9 mouse cellular contexts compared by ENCODE assay signal in genomic region chr4:118272871-118273270, GRCm38 (mm10). TPM values are rescaled to one million over a fixed set of nuclear protein-coding genes. Genes with fewer than 3 reads are reported as not detected.
DNase-seq lines count a peak whose midpoint lies in the region; ATAC-seq and TF ChIP-seq lines count a peak whose summit lies in the region.
"Had no signal": no experiment of that assay in that cellular context is flagged by ENCODE, and none has a peak within 500 bp of the region (broad histone marks: within the 10 kb centered on the region; RNA-seq: fewer than 3 reads in every experiment).

No protein-coding gene starts in this region.

- no peak overlapping the region for H3K4me3 ChIP-seq in kidney, embryonic 15.5 days (replicated peaks)
- peak overlapping the region; percentile 64 for H3K4me3 ChIP-seq in E14TG2a.4 (replicated peaks; ENCODE audit: low read length)
- peak overlapping the region; percentile 4; the same call in 1 of the 2 replicates for H3K4me3 ChIP-seq in ES-Bruce4 (ENCODE audit: low read depth, low read length)
- H3K4me3 ChIP-seq in limb, embryonic 12.5 days (replicated peaks) = no peak overlapping the region
- H3K4me3 ChIP-seq: gastrocnemius, adult 2 months had no signal

- H3K36me3 ChIP-seq in kidney, embryonic 15.5 days = peaks cover 54% of the 10 kb centered on the region
- H3K36me3 ChIP-seq in E14TG2a.4 (ENCODE audit: insufficient read depth, low read length) (peaks cover 82% of the 10 kb centered on the region), ES-Bruce4 (ENCODE audit: control insufficient read depth, insufficient read depth, low read length, poor library complexity, severe bottlenecking) (peaks cover 12% of the 10 kb centered on the region; the same call in 1 of the 2 replicates)
- peaks cover 84% of the 10 kb centered on the region for H3K36me3 ChIP-seq in limb, embryonic 12.5 days

- ATAC-seq in kidney, embryonic 15.5 days (replicated peaks; ENCODE audit: low FRiP score) = no peak
- no peak for ATAC-seq in limb, embryonic 12.5 days (ENCODE audit: insufficient number of reproducible peaks, insufficient read depth, low FRiP score, low TSS enrichment, low read depth)

- H3K4me1 ChIP-seq in kidney, embryonic 15.5 days = peaks cover 96% of the 10 kb centered on the region
- H3K4me1 ChIP-seq in E14TG2a.4 (replicated peaks; ENCODE audit: low read depth, low read length) (peaks cover 95% of the 10 kb centered on the region), ES-Bruce4 (ENCODE audit: control insufficient read depth, insufficient read depth, low read length) (peaks cover 29% of the 10 kb centered on the region)
- peaks cover 61% of the 10 kb centered on the region for H3K4me1 ChIP-seq in limb, embryonic 12.5 days (replicated peaks)

- no peak overlapping the region for H3K9ac ChIP-seq in kidney, embryonic 15.5 days
- H3K9ac ChIP-seq in ES-Bruce4 (ENCODE audit: low read depth, poor library complexity, severe bottlenecking) = no peak overlapping the region
- H3K9ac ChIP-seq in limb, embryonic 12.5 days (replicated peaks) = no peak overlapping the region

- no peaks in the 10 kb centered on the region for H3K27me3 ChIP-seq in kidney, embryonic 15.5 days
- no peaks in the 10 kb centered on the region for H3K27me3 ChIP-seq in E14TG2a.4 (ENCODE audit: insufficient read depth, low read length)
- no peaks in the 10 kb centered on the region for H3K27me3 ChIP-seq in ES-Bruce4 (ENCODE audit: control insufficient read depth, insufficient read depth, low read length, poor library complexity, severe bottlenecking)
- no peaks in the 10 kb centered on the region for H3K27me3 ChIP-seq in limb, embryonic 12.5 days

- no peak for DNase-seq in kidney, postnatal 4 days
- DNase-seq in left cerebral cortex, adult 11 months (ENCODE audit: low spot score) = no peak
- DNase-seq in cerebellum, postnatal 10 days = no peak
- DNase-seq in right cerebral cortex, postnatal 10 days (ENCODE audit: low spot score in 2 of 2) = no peak

- no peak overlapping the region for H3K4me2 ChIP-seq in kidney, embryonic 15.5 days
- no peak overlapping the region for H3K4me2 ChIP-seq in limb, embryonic 12.5 days

- H3K9me3 ChIP-seq in kidney, embryonic 15.5 days (replicated peaks) = no peaks in the 10 kb centered on the region
- H3K9me3 ChIP-seq in E14TG2a.4 (ENCODE audit: low read length) (no peaks in the 10 kb centered on the region), ES-Bruce4 (replicated peaks; ENCODE audit: control insufficient read depth, insufficient read depth, low read length, poor library complexity, severe bottlenecking) (no peaks in the 10 kb centered on the region)
- 0 out of 2 replicates have a peak, but pooled peaks cover 3% of the 10 kb centered on the region for H3K9me3 ChIP-seq in limb, embryonic 12.5 days

- WGBS in kidney, embryonic 15.5 days = 90% methylated on average over 3 of the region's 3 CpGs
- 86% methylated on average over 3 of the region's 3 CpGs for WGBS in limb, embryonic 12.5 days

- TF ChIP-seq CTCF in E14TG2a.4 (conservative IDR thresholded peaks at IDR 0.05; ENCODE audit: low read length) = no peak
- no peak for TF ChIP-seq CTCF in ES-Bruce4 (IDR thresholded peaks at IDR 0.05; ENCODE audit: low read depth, low read length)

- TF ChIP-seq EP300 in ES-Bruce4 (IDR thresholded peaks at IDR 0.05; ENCODE audit: insufficient read depth, low read depth, low read length) = no peak

- no peak for TF ChIP-seq POLR2A in ES-Bruce4 (IDR thresholded peaks at IDR 0.05; ENCODE audit: insufficient read depth, low read length)

- H3K27ac ChIP-seq in kidney, embryonic 15.5 days = peak overlapping the region; percentile 92
- peak overlapping the region; percentile 94 for H3K27ac ChIP-seq in ES-Bruce4 (ENCODE audit: insufficient read depth, low read length)
- H3K27ac ChIP-seq in limb, embryonic 12.5 days = 0 out of 2 replicates have a peak overlapping the region, but pooled peaks have one; percentile 31
- H3K27ac ChIP-seq: gastrocnemius, adult 2 months had no signal

RNA-seq across cellular contexts. Expression of gene Ptprf, which starts 18.3 kb away (rescaled TPM):
- polyA plus RNA-seq in kidney, embryonic 15.5 days (2015; fragmentation: Nextera tagmentation; extraction: Ambion mirVana) = 64.2 and 64.4 TPM in 2 replicates
- polyA plus RNA-seq in ES-Bruce4 (2011; ENCODE audit: insufficient read depth, insufficient read length, low read depth, missing spikeins) = 194 and 216 TPM in 2 replicates
- 69.6 and 72.2 TPM in 2 replicates for polyA plus RNA-seq in limb, embryonic 12.5 days (2016; fragmentation: Nextera tagmentation; extraction: Ambion mirVana)

Comparison
In these comparisons a context has a peak if more than half of its experiments do, and no peak if none do; other contexts are left out.
1. H3K27ac ChIP-seq: peak in every context shown above with its lines; median percentile 94 in ES-Bruce4; 92 in kidney, embryonic 15.5 days; 31 in limb, embryonic 12.5 days.
2. H3K4me3 ChIP-seq: peak in E14TG2a.4 (single experiment) and ES-Bruce4 (single experiment); none in kidney, embryonic 15.5 days (single experiment) and limb, embryonic 12.5 days (single experiment).